Mouse (Mus musculus): ENCODE results near the gene Wdr47. TPM values are rescaled to one million over a fixed set of nuclear protein-coding genes. Genes with fewer than 3 reads are reported as not detected.
A peak's percentile ranks its signal among the peaks of the same experiment; 100 is the strongest.

Gene Wdr47
- total and polyA plus RNA-seq, 2 experiments from 2014 or later, result 5.2 to 8.5 TPM

DNA sequence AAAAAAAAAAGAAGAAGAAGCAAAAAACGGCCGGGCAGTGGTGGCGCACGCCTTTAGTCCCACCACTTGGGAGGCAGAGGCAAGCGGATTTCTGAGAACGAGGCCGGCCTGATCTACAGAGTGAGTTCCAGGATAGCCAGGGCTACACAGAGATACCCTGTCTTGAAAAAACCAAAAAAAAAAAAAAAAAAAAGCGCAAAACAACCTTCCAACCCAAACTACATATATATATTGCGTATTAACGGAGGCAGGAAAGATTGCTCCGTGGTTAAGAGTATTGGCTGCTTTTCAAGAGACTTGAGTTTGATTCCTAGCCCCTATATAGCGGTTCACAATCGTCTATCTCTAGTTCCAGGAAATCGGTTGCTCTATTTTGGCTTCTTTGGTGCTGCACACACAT is 20.3 kb upstream of the Wdr47 start:
- Histone ChIP-seq H3K9me3 (replicated peaks; ENCODE audit: control insufficient read depth, low read length) (no peaks in the 10 kb centered on the region), H3K36me3 (replicated peaks; ENCODE audit: control insufficient read depth, insufficient read depth, low read length) (no peaks in the 10 kb centered on the region), H3K27ac (ENCODE audit: low read depth) (no peak overlapping the region), H3K27me3 (ENCODE audit: control insufficient read depth, insufficient read depth, low read length) (no peaks in the 10 kb centered on the region), H3K4me2 (ENCODE audit: low read depth, low read length) (peak overlapping the region; percentile 82), H3K9ac (replicated peaks; ENCODE audit: low read depth, low read length) (no peak overlapping the region), H3K4me3 (ENCODE audit: low read depth, low read length) (peak overlapping the region; percentile 68; the same call in 1 of the 2 replicates), H3K4me1 (ENCODE audit: control insufficient read depth, insufficient read depth) (peaks cover 11% of the 10 kb centered on the region)
- 85% methylated on average over 14 of the region's 14 CpGs for WGBS
- no peak for ATAC-seq (ENCODE audit: insufficient read depth, low read depth)
- TF ChIP-seq EP300 (IDR thresholded peaks at IDR 0.05; ENCODE audit: low read depth) (no peak), CTCF (IDR thresholded peaks at IDR 0.05; ENCODE audit: low read depth) (no peak)
- DNase-seq (ENCODE audit: low spot score), result no peak

- Histone ChIP-seq H3K36me3 (replicated peaks; ENCODE audit: control insufficient read depth, insufficient read depth, low read length) (no peaks in the 10 kb centered on the region), H3K4me2 (ENCODE audit: low read depth, low read length) (peak within 1 kb of the TSS; percentile 82), H3K9ac (replicated peaks; ENCODE audit: low read depth, low read length) (peak within 1 kb of the TSS; percentile 77), H3K27me3 (ENCODE audit: control insufficient read depth, insufficient read depth, low read length) (no peaks in the 10 kb centered on the region), H3K4me3 (ENCODE audit: low read depth, low read length) (peak within 1 kb of the TSS; percentile 68), H3K9me3 (replicated peaks; ENCODE audit: control insufficient read depth, low read length) (no peaks in the 10 kb centered on the region), H3K4me1 (ENCODE audit: control insufficient read depth, insufficient read depth) (peaks cover 11% of the 10 kb centered on the region), H3K27ac (ENCODE audit: low read depth) (peak within 1 kb of the TSS; percentile 60)
- DNase-seq (ENCODE audit: low spot score) (peak; percentile 97), ATAC-seq (ENCODE audit: insufficient read depth, low read depth) (peak; percentile 99)
- TF ChIP-seq CTCF (IDR thresholded peaks at IDR 0.05; ENCODE audit: low read depth) (no peak), EP300 (IDR thresholded peaks at IDR 0.05; ENCODE audit: low read depth) (peak; percentile 76; the same call in 1 of the 2 replicates)
- under 1% methylated on average over 42 of the region's 42 CpGs for WGBS
Observed at GRCm38 (mm10) chr3:108571443-108572294, 19.4 kb upstream of the Wdr47 start, which contains the start of gene Taf13. Gene Taf13 (plus strand): TSS chr3:108571698.

- 45% methylated on average over 18 of the region's 18 CpGs for WGBS
- peak overlapping the region; percentile 82 for H3K4me2 ChIP-seq (ENCODE audit: low read depth, low read length)
- TF ChIP-seq CTCF (IDR thresholded peaks at IDR 0.05; ENCODE audit: low read depth) (no peak), EP300 (IDR thresholded peaks at IDR 0.05; ENCODE audit: low read depth) (no peak)
- no peaks in the 10 kb centered on the region for H3K27me3 ChIP-seq (ENCODE audit: control insufficient read depth, insufficient read depth, low read length)
- H3K9me3 ChIP-seq (replicated peaks; ENCODE audit: control insufficient read depth, low read length), result no peaks in the 10 kb centered on the region
- H3K4me3 ChIP-seq (ENCODE audit: low read depth, low read length), result peak overlapping the region; percentile 68
- ATAC-seq (ENCODE audit: insufficient read depth, low read depth), result no peak
- peak overlapping the region; percentile 77 for H3K9ac ChIP-seq (replicated peaks; ENCODE audit: low read depth, low read length)
- H3K4me1 ChIP-seq (ENCODE audit: control insufficient read depth, insufficient read depth), result peaks cover 11% of the 10 kb centered on the region
- no peak overlapping the region for H3K27ac ChIP-seq (ENCODE audit: low read depth)
- DNase-seq (ENCODE audit: low spot score), result no peak
- no peaks in the 10 kb centered on the region for H3K36me3 ChIP-seq (replicated peaks; ENCODE audit: control insufficient read depth, insufficient read depth, low read length)
Observed at GRCm38 (mm10) chr3:108572309-108573010, 18.6 kb upstream of the Wdr47 start.

DNA sequence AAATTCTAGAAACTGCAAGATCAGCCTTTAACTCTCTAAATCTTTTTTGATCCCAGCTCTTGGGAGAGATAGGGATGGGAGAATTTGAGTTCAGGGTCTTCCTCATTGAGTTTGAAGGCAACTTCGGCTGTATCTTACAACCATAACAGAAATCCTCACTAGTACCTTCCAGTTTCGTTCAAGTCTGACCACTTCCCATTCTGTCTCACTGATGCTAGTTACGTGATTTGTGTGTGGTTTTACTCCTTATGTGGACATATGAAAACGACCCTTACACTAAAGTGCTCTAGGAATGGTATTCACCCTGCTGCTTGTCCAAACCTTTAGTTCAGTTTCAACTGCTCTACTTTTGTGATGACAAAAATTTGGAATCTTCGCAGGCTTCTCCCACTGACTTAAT is 17.1 kb upstream of the Wdr47 start:
- ATAC-seq (ENCODE audit: insufficient read depth, low read depth) (no peak), DNase-seq (ENCODE audit: low spot score) (no peak)
- Histone ChIP-seq H3K36me3 (replicated peaks; ENCODE audit: control insufficient read depth, insufficient read depth, low read length) (peaks cover 7% of the 10 kb centered on the region; the same call in 1 of the 2 replicates), H3K4me3 (ENCODE audit: low read depth, low read length) (no peak overlapping the region), H3K27me3 (ENCODE audit: control insufficient read depth, insufficient read depth, low read length) (no peaks in the 10 kb centered on the region), H3K9ac (replicated peaks; ENCODE audit: low read depth, low read length) (no peak overlapping the region), H3K27ac (ENCODE audit: low read depth) (no peak overlapping the region), H3K4me2 (ENCODE audit: low read depth, low read length) (no peak overlapping the region), H3K9me3 (replicated peaks; ENCODE audit: control insufficient read depth, low read length) (no peaks in the 10 kb centered on the region), H3K4me1 (ENCODE audit: control insufficient read depth, insufficient read depth) (peaks cover 11% of the 10 kb centered on the region)
- TF ChIP-seq CTCF (IDR thresholded peaks at IDR 0.05; ENCODE audit: low read depth), result no peak
- no peak for TF ChIP-seq EP300 (IDR thresholded peaks at IDR 0.05; ENCODE audit: low read depth)
- whole genome bisulfite sequencing, result 85% methylated on average over 5 of the region's 5 CpGs

DNA sequence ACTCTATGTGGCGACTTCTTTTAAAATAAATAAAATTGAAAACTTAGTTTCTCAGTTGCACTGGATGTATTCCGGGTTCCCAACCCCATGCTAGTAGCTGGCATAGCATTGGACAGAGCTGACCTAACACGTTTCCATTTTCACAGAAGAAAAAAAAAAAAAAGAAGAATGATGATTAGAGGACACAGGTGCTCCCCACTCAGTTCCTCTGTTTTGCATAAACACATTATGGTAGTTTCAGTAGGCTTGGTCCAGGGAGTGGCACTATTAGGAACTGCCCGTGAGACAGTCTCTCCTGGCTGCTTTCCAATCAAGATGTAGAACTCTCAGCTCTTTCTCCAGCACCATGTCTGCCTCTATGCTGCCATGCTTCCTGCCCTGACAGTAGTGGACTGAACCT is 6.5 kb upstream of the Wdr47 start:
- H3K4me3 ChIP-seq (ENCODE audit: low read depth, low read length), result no peak overlapping the region
- no peaks in the 10 kb centered on the region for H3K27me3 ChIP-seq (ENCODE audit: control insufficient read depth, insufficient read depth, low read length)
- H3K36me3 ChIP-seq (replicated peaks; ENCODE audit: control insufficient read depth, insufficient read depth, low read length), result 0 out of 2 replicates have a peak, but pooled peaks cover 6% of the 10 kb centered on the region
- ATAC-seq (ENCODE audit: insufficient read depth, low read depth) (no peak), DNase-seq (ENCODE audit: low spot score) (no peak)
- no peak for TF ChIP-seq EP300 (IDR thresholded peaks at IDR 0.05; ENCODE audit: low read depth)
- TF ChIP-seq CTCF (IDR thresholded peaks at IDR 0.05; ENCODE audit: low read depth), result no peak
- no peak overlapping the region for H3K4me2 ChIP-seq (ENCODE audit: low read depth, low read length)
- WGBS, result 64% methylated on average over 4 of the region's 4 CpGs
- H3K9ac ChIP-seq (replicated peaks; ENCODE audit: low read depth, low read length), result no peak overlapping the region
- no peak overlapping the region for H3K27ac ChIP-seq (ENCODE audit: low read depth)
- H3K9me3 ChIP-seq (replicated peaks; ENCODE audit: control insufficient read depth, low read length), result no peaks in the 10 kb centered on the region
- H3K4me1 ChIP-seq (ENCODE audit: control insufficient read depth, insufficient read depth), result no peaks in the 10 kb centered on the region

All from heart, postnatal 0 days (tissue).